Mouse (Mus musculus): ENCODE measurements around the gene Olfr681. TPM values are rescaled to one million over a fixed set of nuclear protein-coding genes. Genes with fewer than 3 reads are reported as not detected.

The Olfr681 gene
- polyA plus RNA-seq, 2 experiments = not detected

- Histone ChIP-seq H3K27me3 (ENCODE audit: control insufficient read depth, insufficient read depth, low read length) (no peaks in the 10 kb centered on the region), H3K9me3 (ENCODE audit: control insufficient read depth, low read length) (no peaks in the 10 kb centered on the region), H3K9ac (replicated peaks) (no peak within 1 kb of the TSS), H3K27ac (no peak within 1 kb of the TSS), H3K4me2 (ENCODE audit: low read depth) (no peak within 1 kb of the TSS), H3K4me3 (ENCODE audit: insufficient read depth in 1 of 2, low read depth in 2 of 2, low read length in 2 of 2) (no peak within 1 kb of the TSS), H3K36me3 (replicated peaks; ENCODE audit: control insufficient read depth, insufficient read depth, low read depth) (no peaks in the 10 kb centered on the region), H3K4me1 (replicated peaks; ENCODE audit: control insufficient read depth in 2 of 2, insufficient read depth in 2 of 2, low read length in 1 of 2) (no peaks in the 10 kb centered on the region)
- 25% methylated on average over 1 of the region's 1 CpGs for WGBS (ENCODE audit: insufficient replicate concordance)
- no peak for DNase-seq (ENCODE audit: low read depth in 3 of 3, low spot score in 3 of 3)
- ATAC-seq (ENCODE audit: insufficient read depth) = no peak
- TF ChIP-seq EP300 (IDR thresholded peaks at IDR 0.05; ENCODE audit: low read depth) (no peak), CTCF (IDR thresholded peaks at IDR 0.05; ENCODE audit: low read depth) (no peak)
Observed at GRCm38 (mm10) chr7:105163553-105163952, 46.9 kb downstream of the Olfr681 start, which contains the start of gene Olfr684. Olfr684 (minus strand) TSS chr7:105163653.

GRCm38 (mm10) chr7:105170773-105171172, 54.1 kb downstream of the Olfr681 start:
- Histone ChIP-seq H3K4me3 (ENCODE audit: insufficient read depth in 1 of 2, low read depth in 2 of 2, low read length in 2 of 2) (no peak overlapping the region), H3K36me3 (replicated peaks; ENCODE audit: control insufficient read depth, insufficient read depth, low read depth) (no peaks in the 10 kb centered on the region), H3K27me3 (ENCODE audit: control insufficient read depth, insufficient read depth, low read length) (no peaks in the 10 kb centered on the region), H3K9ac (replicated peaks) (no peak overlapping the region), H3K9me3 (ENCODE audit: control insufficient read depth, low read length) (no peaks in the 10 kb centered on the region), H3K4me1 (replicated peaks; ENCODE audit: control insufficient read depth in 2 of 2, insufficient read depth in 2 of 2, low read length in 1 of 2) (no peaks in the 10 kb centered on the region), H3K27ac (no peak overlapping the region), H3K4me2 (ENCODE audit: low read depth) (no peak overlapping the region)
- no peak for DNase-seq (ENCODE audit: low read depth in 3 of 3, low spot score in 3 of 3)
- no peak for ATAC-seq (ENCODE audit: insufficient read depth)
- no peak; the same call in 1 of the 2 replicates for TF ChIP-seq CTCF (IDR thresholded peaks at IDR 0.05; ENCODE audit: low read depth)
- TF ChIP-seq EP300 (IDR thresholded peaks at IDR 0.05; ENCODE audit: low read depth) = no peak
- WGBS (ENCODE audit: insufficient replicate concordance) = 32% methylated on average over 4 of the region's 4 CpGs

Other genes starting within 250 kb of the Olfr681 start
- gene Olfr665, start 238.8 kb upstream of the Olfr681 start, polyA plus RNA-seq (2012; rRNA removed) = not detected in 2 replicates
- not detected in 2 replicates for gene Olfr665, start 238.8 kb upstream of the Olfr681 start, polyA plus RNA-seq (2014; fragmentation: Nextera tagmentation; extraction: Ambion mirVana)
- not detected in 2 replicates for gene Olfr666, start 220.9 kb upstream of the Olfr681 start, polyA plus RNA-seq (2012; rRNA removed)
- gene Olfr666, start 220.9 kb upstream of the Olfr681 start, polyA plus RNA-seq (2014; fragmentation: Nextera tagmentation; extraction: Ambion mirVana) = not detected in 2 replicates
- not detected in 2 replicates for gene Olfr667, start 195.4 kb upstream of the Olfr681 start, polyA plus RNA-seq (2012; rRNA removed)
- gene Olfr667, start 195.4 kb upstream of the Olfr681 start, polyA plus RNA-seq (2014; fragmentation: Nextera tagmentation; extraction: Ambion mirVana) = not detected in 2 replicates
- gene Olfr668, start 188.8 kb upstream of the Olfr681 start, polyA plus RNA-seq (2012; rRNA removed) = not detected in 2 replicates
- gene Olfr668, start 188.8 kb upstream of the Olfr681 start, polyA plus RNA-seq (2014; fragmentation: Nextera tagmentation; extraction: Ambion mirVana) = not detected in 2 replicates
- gene Olfr669, start 182.6 kb upstream of the Olfr681 start, polyA plus RNA-seq (2012; rRNA removed) = not detected in 2 replicates
- not detected in 2 replicates for gene Olfr669, start 182.6 kb upstream of the Olfr681 start, polyA plus RNA-seq (2014; fragmentation: Nextera tagmentation; extraction: Ambion mirVana)
- gene Olfr670, start 154.2 kb upstream of the Olfr681 start, polyA plus RNA-seq (2012; rRNA removed) = not detected in 2 replicates
- not detected in 2 replicates for gene Olfr670, start 154.2 kb upstream of the Olfr681 start, polyA plus RNA-seq (2014; fragmentation: Nextera tagmentation; extraction: Ambion mirVana)
- not detected in 2 replicates for gene Olfr671, start 137.7 kb upstream of the Olfr681 start, polyA plus RNA-seq (2012; rRNA removed)
- not detected in 2 replicates for gene Olfr671, start 137.7 kb upstream of the Olfr681 start, polyA plus RNA-seq (2014; fragmentation: Nextera tagmentation; extraction: Ambion mirVana)
- not detected in 2 replicates for gene Olfr672, start 114.8 kb upstream of the Olfr681 start, polyA plus RNA-seq (2012; rRNA removed)
- not detected in 2 replicates for gene Olfr672, start 114.8 kb upstream of the Olfr681 start, polyA plus RNA-seq (2014; fragmentation: Nextera tagmentation; extraction: Ambion mirVana)
- gene Olfr675, start 88.4 kb upstream of the Olfr681 start, polyA plus RNA-seq (2012; rRNA removed) = not detected in 2 replicates
- not detected in 2 replicates for gene Olfr675, start 88.4 kb upstream of the Olfr681 start, polyA plus RNA-seq (2014; fragmentation: Nextera tagmentation; extraction: Ambion mirVana)
- not detected in 2 replicates for gene Olfr676, start 84.1 kb upstream of the Olfr681 start, polyA plus RNA-seq (2012; rRNA removed)
- gene Olfr676, start 84.1 kb upstream of the Olfr681 start, polyA plus RNA-seq (2014; fragmentation: Nextera tagmentation; extraction: Ambion mirVana) = not detected in 2 replicates
- not detected in 2 replicates for gene Olfr677, start 65.5 kb upstream of the Olfr681 start, polyA plus RNA-seq (2012; rRNA removed)
- gene Olfr677, start 65.5 kb upstream of the Olfr681 start, polyA plus RNA-seq (2014; fragmentation: Nextera tagmentation; extraction: Ambion mirVana) = not detected in 2 replicates
- gene Olfr678, start 52.4 kb upstream of the Olfr681 start, polyA plus RNA-seq (2012; rRNA removed) = not detected in 2 replicates
- not detected in 2 replicates for gene Olfr678, start 52.4 kb upstream of the Olfr681 start, polyA plus RNA-seq (2014; fragmentation: Nextera tagmentation; extraction: Ambion mirVana)
- not detected in 2 replicates for gene Olfr679, start 35.6 kb upstream of the Olfr681 start, polyA plus RNA-seq (2012; rRNA removed)
- gene Olfr679, start 35.6 kb upstream of the Olfr681 start, polyA plus RNA-seq (2014; fragmentation: Nextera tagmentation; extraction: Ambion mirVana) = not detected in 2 replicates
- gene Olfr680-ps1, start 24.0 kb upstream of the Olfr681 start, polyA plus RNA-seq (2012; rRNA removed) = not detected in 2 replicates
- gene Olfr680-ps1, start 24.0 kb upstream of the Olfr681 start, polyA plus RNA-seq (2014; fragmentation: Nextera tagmentation; extraction: Ambion mirVana) = not detected in 2 replicates
- gene Olfr683, start 30.2 kb downstream of the Olfr681 start, polyA plus RNA-seq (2012; rRNA removed) = not detected in 2 replicates
- not detected in 2 replicates for gene Olfr683, start 30.2 kb downstream of the Olfr681 start, polyA plus RNA-seq (2014; fragmentation: Nextera tagmentation; extraction: Ambion mirVana)
- not detected in 2 replicates for gene Olfr684, start 46.8 kb downstream of the Olfr681 start, polyA plus RNA-seq (2012; rRNA removed)
- gene Olfr684, start 46.8 kb downstream of the Olfr681 start, polyA plus RNA-seq (2014; fragmentation: Nextera tagmentation; extraction: Ambion mirVana) = not detected in 2 replicates
- not detected in 2 replicates for gene Olfr685, start 69.2 kb downstream of the Olfr681 start, polyA plus RNA-seq (2012; rRNA removed)
- not detected in 2 replicates for gene Olfr685, start 69.2 kb downstream of the Olfr681 start, polyA plus RNA-seq (2014; fragmentation: Nextera tagmentation; extraction: Ambion mirVana)
- not detected in 2 replicates for gene Olfr686, start 90.6 kb downstream of the Olfr681 start, polyA plus RNA-seq (2012; rRNA removed)
- not detected in 2 replicates for gene Olfr686, start 90.6 kb downstream of the Olfr681 start, polyA plus RNA-seq (2014; fragmentation: Nextera tagmentation; extraction: Ambion mirVana)
- gene Olfr688, start 171.3 kb downstream of the Olfr681 start, polyA plus RNA-seq (2012; rRNA removed) = not detected in 2 replicates
- not detected in 2 replicates for gene Olfr688, start 171.3 kb downstream of the Olfr681 start, polyA plus RNA-seq (2014; fragmentation: Nextera tagmentation; extraction: Ambion mirVana)
- gene Olfr689, start 194.3 kb downstream of the Olfr681 start, polyA plus RNA-seq (2012; rRNA removed) = not detected in 2 replicates
- gene Olfr689, start 194.3 kb downstream of the Olfr681 start, polyA plus RNA-seq (2014; fragmentation: Nextera tagmentation; extraction: Ambion mirVana) = not detected in 2 replicates
- not detected in 2 replicates for gene Olfr690, start 217.3 kb downstream of the Olfr681 start, polyA plus RNA-seq (2012; rRNA removed)
- not detected in 2 replicates for gene Olfr690, start 217.3 kb downstream of the Olfr681 start, polyA plus RNA-seq (2014; fragmentation: Nextera tagmentation; extraction: Ambion mirVana)
- gene Olfr691, start 225.4 kb downstream of the Olfr681 start, polyA plus RNA-seq (2012; rRNA removed) = not detected in 2 replicates
- not detected in 2 replicates for gene Olfr691, start 225.4 kb downstream of the Olfr681 start, polyA plus RNA-seq (2014; fragmentation: Nextera tagmentation; extraction: Ambion mirVana)

Data from liver, embryonic 14.5 days (tissue).